Mouse (Mus musculus): ENCODE measurements around the gene Gstcd.
A peak's percentile ranks its signal among the peaks of the same experiment; 100 is the strongest.

- TF ChIP-seq CTCF (IDR thresholded peaks at IDR 0.05; ENCODE audit: extremely low read depth, insufficient read depth, low read length) (no peak), POLR2A (IDR thresholded peaks at IDR 0.05; ENCODE audit: extremely low read depth, insufficient read depth, low read length) (peak; percentile 73)
These were observed at the start of gene Gstcd, which contains the start of gene Ints12 for GRCm38 (mm10) chr3:133091664-133092273.

Measured in cortical plate, adult 2 months (tissue).